Mouse (Mus musculus) CH12.LX (cell line): Measurements from ENCODE around the gene Trex2. TPM values are rescaled to one million over a fixed set of nuclear protein-coding genes. Genes with fewer than 3 reads are reported as not detected.

Source experiments
- DNase-seq: peaks from one replicate; pipeline ENCODE4 v3.0.0-alpha.2; 2013; ENCODE audit errors: extremely low read depth
- H3K27ac ChIP-seq: 2 replicates; pipeline ENCODE4 v1.5.1; 2012; ENCODE audit warnings: low read depth, mild to moderate bottlenecking, control low read depth, moderate library complexity; ENCODE audit not compliant: insufficient read depth
- H3K27me3 ChIP-seq: replicated peaks from 2 replicates; pipeline ENCODE3; 2012; ENCODE audit warnings: inconsistent platforms
- H3K36me3 ChIP-seq, 2 experiments: replicated peaks in 1 of 2; 2 replicates each; pipeline versions ENCODE3 to v1.6.1; 2012; ENCODE audit warnings: inconsistent platforms in 1 of 2, low read length in 1 of 2, mild to moderate bottlenecking in 1 of 2, mixed read lengths in 1 of 2, moderate library complexity in 1 of 2; ENCODE audit not compliant: control insufficient read depth in 1 of 2, insufficient read depth in 1 of 2
- H3K4me1 ChIP-seq, 2 experiments: 2 replicates each; pipeline ENCODE4 v1.6.1; 2012; ENCODE audit warnings: inconsistent platforms in 1 of 2, moderate library complexity in 1 of 2; ENCODE audit not compliant: insufficient read depth in 2 of 2, control insufficient read depth in 1 of 2
- H3K4me2 ChIP-seq: 2 replicates; pipeline ENCODE4 v1.6.1; 2012; ENCODE audit warnings: low read depth, mild to moderate bottlenecking, control low read depth; ENCODE audit not compliant: poor library complexity, insufficient read depth, severe bottlenecking
- H3K4me3 ChIP-seq, 3 experiments: fragments of 150-350 bp in 1 of 3; sonication (generic) in 1 of 3; replicated peaks in 1 of 3; 2 replicates each; pipeline versions ENCODE3 to v1.5.1; 2011 to 2012; ENCODE audit warnings: low read depth in 2 of 3, low read length in 2 of 3, mild to moderate bottlenecking in 2 of 3, moderate library complexity in 2 of 3, control low read depth in 1 of 3, improper control_type of control experiment in 1 of 3, inconsistent platforms in 1 of 3, mixed read lengths in 1 of 3; ENCODE audit not compliant: poor library complexity in 1 of 3
- H3K79me2 ChIP-seq: replicated peaks from 2 replicates; pipeline ENCODE4 v1.6.1; 2012; ENCODE audit warnings: mild to moderate bottlenecking, moderate library complexity; ENCODE audit not compliant: control insufficient read depth, poor library complexity, insufficient read depth, severe bottlenecking; ENCODE audit errors: extremely low read depth
- H3K9ac ChIP-seq: 2 replicates; pipeline ENCODE4 v1.6.1; 2012; ENCODE audit warnings: low read depth, mild to moderate bottlenecking, control low read depth, moderate library complexity; ENCODE audit not compliant: insufficient read depth
- H3K9me3 ChIP-seq: replicated peaks from 2 replicates; pipeline ENCODE3; 2012; ENCODE audit warnings: low read length, inconsistent platforms, mixed read lengths
- BHLHE40 ChIP-seq: IDR thresholded peaks from 2 replicates; pipeline ENCODE4 v1.6.1; 2011; ENCODE audit warnings: mild to moderate bottlenecking, low read depth, low read length, improper control_type of control experiment
- CTCF ChIP-seq, 2 experiments: IDR thresholded peaks in 1 of 2; conservative IDR thresholded peaks in 1 of 2; 2 replicates each; pipeline ENCODE4 v1.5.1; 2011 to 2012; ENCODE audit warnings: low read depth in 2 of 2, low read length in 2 of 2, improper control_type of control experiment in 1 of 2, inconsistent platforms in 1 of 2, mild to moderate bottlenecking in 1 of 2, moderate library complexity in 1 of 2
- E2F4 ChIP-seq: IDR thresholded peaks from 2 replicates; pipeline ENCODE4 v1.6.1; 2011; ENCODE audit warnings: low read depth, low read length, improper control_type of control experiment; ENCODE audit not compliant: insufficient replicate concordance
- ELF1 ChIP-seq: IDR thresholded peaks from 2 replicates; pipeline ENCODE4 v1.6.1; 2014; ENCODE audit warnings: low read depth, mild to moderate bottlenecking, inconsistent platforms, low read length, improper control_type of control experiment
- ETS1 ChIP-seq: conservative IDR thresholded peaks from 2 replicates; pipeline ENCODE4 v1.6.1; 2012; ENCODE audit warnings: low read depth, mild to moderate bottlenecking, inconsistent platforms, low read length, improper control_type of control experiment, moderate library complexity
- GABPA ChIP-seq: IDR thresholded peaks from 2 replicates; pipeline ENCODE4 v1.6.1; 2012; ENCODE audit warnings: low read depth, low read length, improper control_type of control experiment, inconsistent platforms; ENCODE audit not compliant: insufficient replicate concordance
- HCFC1 ChIP-seq: IDR thresholded peaks from 2 replicates; pipeline ENCODE4 v1.6.1; 2012; ENCODE audit warnings: low read depth, mild to moderate bottlenecking, inconsistent platforms, low read length, improper control_type of control experiment
- IRF4 ChIP-seq: IDR thresholded peaks from 2 replicates; pipeline ENCODE4 v1.6.1; 2014; ENCODE audit warnings: low read depth, mild to moderate bottlenecking, inconsistent platforms, low read length, improper control_type of control experiment
- JUN ChIP-seq: IDR thresholded peaks from 2 replicates; pipeline ENCODE4 v1.6.1; 2011; ENCODE audit warnings: low read depth, mild to moderate bottlenecking, low read length, improper control_type of control experiment, moderate library complexity; ENCODE audit not compliant: insufficient read depth
- MAFK ChIP-seq: IDR thresholded peaks from 2 replicates; pipeline ENCODE4 v1.6.1; 2011; ENCODE audit warnings: low read length, improper control_type of control experiment; ENCODE audit not compliant: insufficient replicate concordance
- MAX ChIP-seq: IDR thresholded peaks from 2 replicates; pipeline ENCODE4 v1.6.1; 2011; ENCODE audit warnings: low read length, improper control_type of control experiment
- MEF2A ChIP-seq: IDR thresholded peaks from 2 replicates; pipeline ENCODE4 v1.6.1; 2014; ENCODE audit warnings: low read depth, mild to moderate bottlenecking, inconsistent platforms, low read length, improper control_type of control experiment, borderline replicate concordance
- MXI1 ChIP-seq: IDR thresholded peaks from 2 replicates; pipeline ENCODE4 v1.6.1; 2011; ENCODE audit warnings: mild to moderate bottlenecking, low read depth, low read length, improper control_type of control experiment
- MYC ChIP-seq: IDR thresholded peaks from 2 replicates; pipeline ENCODE4 v1.6.1; 2011; ENCODE audit warnings: low read depth, mild to moderate bottlenecking, improper control_type of control experiment, low read length
- PAX5 ChIP-seq: IDR thresholded peaks from 2 replicates; pipeline ENCODE4 v1.6.1; 2012; ENCODE audit warnings: low read length, inconsistent platforms, mixed read lengths
- POLR2A ChIP-seq: IDR thresholded peaks from 2 replicates; pipeline ENCODE4 v1.6.1; 2011; ENCODE audit warnings: low read depth, mild to moderate bottlenecking, improper control_type of control experiment, low read length
- POLR2AphosphoS2 ChIP-seq: IDR thresholded peaks from 2 replicates; pipeline ENCODE4 v1.6.1; 2011; ENCODE audit warnings: low read depth, low read length, improper control_type of control experiment
- RCOR1 ChIP-seq: conservative IDR thresholded peaks from 2 replicates; pipeline ENCODE4 v1.6.1; 2012; ENCODE audit warnings: low read depth, mild to moderate bottlenecking, inconsistent platforms, low read length, improper control_type of control experiment
- SIN3A ChIP-seq: IDR thresholded peaks from 2 replicates; pipeline ENCODE4 v1.6.1; 2012; ENCODE audit warnings: low read length, improper control_type of control experiment, inconsistent platforms
- SMC3 ChIP-seq: IDR thresholded peaks from 2 replicates; pipeline ENCODE4 v1.6.1; 2011; ENCODE audit warnings: low read depth, low read length, improper control_type of control experiment
- TBP ChIP-seq: conservative IDR thresholded peaks from 2 replicates; pipeline ENCODE4 v1.6.1; 2011; ENCODE audit warnings: low read depth, low read length, improper control_type of control experiment
- TCF12 ChIP-seq: IDR thresholded peaks from 2 replicates; pipeline ENCODE4 v1.6.1; 2014; ENCODE audit warnings: low read depth, mild to moderate bottlenecking, inconsistent platforms, low read length, improper control_type of control experiment
- UBTF ChIP-seq: IDR thresholded peaks from 2 replicates; pipeline ENCODE4 v1.6.1; 2012; ENCODE audit warnings: low read depth, mild to moderate bottlenecking, inconsistent platforms, low read length, improper control_type of control experiment, moderate library complexity
- USF1 ChIP-seq: IDR thresholded peaks from 2 replicates; pipeline ENCODE4 v1.6.1; 2014; ENCODE audit warnings: low read depth, mild to moderate bottlenecking, inconsistent platforms, low read length, improper control_type of control experiment
- USF2 ChIP-seq: conservative IDR thresholded peaks from 2 replicates; pipeline ENCODE4 v1.6.1; 2011; ENCODE audit warnings: low read depth, low read length, improper control_type of control experiment
- ZC3H11A ChIP-seq: IDR thresholded peaks from 2 replicates; pipeline ENCODE4 v1.6.1; 2012; ENCODE audit warnings: low read depth, mild to moderate bottlenecking, inconsistent platforms, low read length, improper control_type of control experiment
- ZKSCAN1 ChIP-seq: IDR thresholded peaks from 2 replicates; pipeline ENCODE4 v1.6.1; 2012; ENCODE audit warnings: low read depth, inconsistent platforms, low read length, improper control_type of control experiment, borderline replicate concordance
- ZMIZ1 ChIP-seq: IDR thresholded peaks from 2 replicates; pipeline ENCODE4 v1.6.1; 2012; ENCODE audit warnings: low read depth, mild to moderate bottlenecking, inconsistent platforms, low read length, improper control_type of control experiment
- ZNF384 ChIP-seq: IDR thresholded peaks from 2 replicates; pipeline ENCODE4 v1.6.1; 2012; ENCODE audit warnings: low read depth, low read length, improper control_type of control experiment, inconsistent platforms
- dilution Hi-C: fragments of 300-500 bp; cut with MboI; formaldehyde crosslinking; loops from 2 replicates; pipeline ENCODE4 v1.14.3; 2020; ENCODE audit warnings: low sequenced_read_pairs; ENCODE audit not compliant: extremely low pct_unique_long_range_greater_than_20kb, extremely low pct_ligation_motif_present
- in situ Hi-C: fragments of 300-500 bp; cut with MboI; formaldehyde crosslinking; loops from 3 replicates; pipeline ENCODE4 v1.14.3; 2019; ENCODE audit warnings: low sequenced_read_pairs, low pct_ligation_motif_present, low pct_unique_long_range_greater_than_20kb, mixed read lengths
- polyA plus RNA-seq: library from polyadenylated mRNA; unstranded; fragments of >175 nt; gene quantifications from 2 replicates; pipeline ENCODE4 v1.2.1, GENCODE M21; 2012; ENCODE audit warnings: low read depth; ENCODE audit not compliant: insufficient read length
- total RNA-seq, 2 experiments: library from RNA; depleted of rRNA; stranded (reverse); fragments of 300-350 nt in 1 of 2; fragments of >200 nt in 1 of 2; gene quantifications; 2 replicates each; pipeline ENCODE4 v1.2.3; 2012 to 2014

The Trex2 gene
- total and polyA plus RNA-seq, 3 experiments, result not detected

- Histone ChIP-seq H3K27me3 (no peaks in the 10 kb centered on the region), H3K4me2 (no peak overlapping the region), H3K4me1 (no peaks in the 10 kb centered on the region), H3K9ac (no peak overlapping the region), H3K4me3 (no peak overlapping the region), H3K36me3 (peaks cover 6 to 40% of the 10 kb centered on the region in 2 experiments), H3K79me2 (no peaks in the 10 kb centered on the region), H3K9me3 (no peaks in the 10 kb centered on the region), H3K27ac (no peak overlapping the region)
- DNase-seq, result no peak
- no peak for TF ChIP-seq POLR2AphosphoS2
- no peak for TF ChIP-seq POLR2A
- TF ChIP-seq HCFC1, result no peak
- no peak for TF ChIP-seq PAX5
- no peak for TF ChIP-seq UBTF
- no peak for TF ChIP-seq MAFK
- TF ChIP-seq ZC3H11A, result no peak
- TF ChIP-seq MEF2A, result no peak
- TF ChIP-seq E2F4, result no peak
- TF ChIP-seq JUN, result no peak
- no peak for TF ChIP-seq GABPA
- no peak for TF ChIP-seq USF2
- TF ChIP-seq MAX, result no peak
- TF ChIP-seq BHLHE40, result no peak
- TF ChIP-seq SIN3A, result no peak
- TF ChIP-seq RCOR1, result no peak
- no peak for TF ChIP-seq IRF4
- TF ChIP-seq ELF1, result no peak
- no peak for TF ChIP-seq ZNF384
- in situ Hi-C loops (loop anchor here (25.0 kb wide), 1 partner anchor 429 kb away; no protein-coding TSS in a partner anchor), dilution Hi-C loops (no loop called here)
Observed at GRCm38 (mm10) chrX:73441428-73441827, 6.3 kb upstream of the Trex2 start.

- no peak overlapping the region for H3K9ac ChIP-seq
- in situ Hi-C loops, result loop anchor here (25.0 kb wide), 1 partner anchor 421 kb away; no protein-coding TSS in a partner anchor
- peaks cover 5 to 29% of the 10 kb centered on the region in 2 experiments for H3K36me3 ChIP-seq
- no peak for DNase-seq
- no peak overlapping the region for H3K27ac ChIP-seq
- no peak overlapping the region for H3K4me2 ChIP-seq
- no peak overlapping the region for H3K4me3 ChIP-seq
- H3K27me3 ChIP-seq, result no peaks in the 10 kb centered on the region
- no peaks in the 10 kb centered on the region for H3K4me1 ChIP-seq
- H3K79me2 ChIP-seq, result no peaks in the 10 kb centered on the region
- no peak for TF ChIP-seq ELF1
- no peak for TF ChIP-seq JUN
- TF ChIP-seq ZKSCAN1, result no peak
- no peak for TF ChIP-seq CTCF (conservative IDR thresholded peaks at IDR 0.05 in 1 of 2, IDR thresholded peaks at IDR 0.05 in 1 of 2; ENCODE audit: low read depth in 2 of 2, low read length in 2 of 2)
- no peak for TF ChIP-seq SMC3
- no peak for TF ChIP-seq SIN3A
- no peak for TF ChIP-seq IRF4
- no peak for TF ChIP-seq USF1
- TF ChIP-seq MYC, result no peak
- TF ChIP-seq ZMIZ1, result no peak
- no peak for TF ChIP-seq TBP
- no peak for TF ChIP-seq TCF12
- no peak for TF ChIP-seq PAX5
- no peak for TF ChIP-seq MXI1
- TF ChIP-seq ZC3H11A, result no peak
- no peak for TF ChIP-seq USF2
- TF ChIP-seq ETS1, result no peak
- no peak for TF ChIP-seq MAFK
- dilution Hi-C loops, result no loop called here
- no peaks in the 10 kb centered on the region for H3K9me3 ChIP-seq
Observed at GRCm38 (mm10) chrX:73432850-73433249, 2.3 kb downstream of the Trex2 start.
